Mouse (Mus musculus): ENCODE data around the gene Dph7.
"Not testable (repeated sequence)": the region's sequence is repeated elsewhere in the genome, so short reads cannot be mapped to it uniquely, and the experiment has no call there.

The Dph7 gene

DNA sequence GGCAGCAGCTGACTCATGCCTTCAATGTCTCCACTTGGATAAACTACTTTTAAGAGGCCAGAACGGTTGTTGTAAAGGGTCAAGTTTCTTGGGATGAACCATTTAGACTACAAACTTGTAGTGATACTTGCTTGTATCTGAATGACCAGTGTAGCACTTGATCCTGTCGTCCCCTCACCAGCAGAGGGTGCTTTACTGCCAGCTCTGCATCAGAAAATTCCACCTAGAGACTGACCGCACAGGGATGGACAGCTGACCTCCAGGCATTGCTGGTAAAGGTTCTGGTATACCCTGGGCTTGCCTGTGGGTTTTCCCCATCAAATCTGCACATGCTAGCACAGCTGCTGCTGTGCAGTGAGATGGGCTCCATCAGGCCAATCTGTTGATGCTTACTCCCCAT is 1.3 kb upstream of the Dph7 start:
- peak; percentile 52 to 83 for DNase-seq (ENCODE audit: inconsistent age in 2 of 2, low spot score in 1 of 2)

DNA sequence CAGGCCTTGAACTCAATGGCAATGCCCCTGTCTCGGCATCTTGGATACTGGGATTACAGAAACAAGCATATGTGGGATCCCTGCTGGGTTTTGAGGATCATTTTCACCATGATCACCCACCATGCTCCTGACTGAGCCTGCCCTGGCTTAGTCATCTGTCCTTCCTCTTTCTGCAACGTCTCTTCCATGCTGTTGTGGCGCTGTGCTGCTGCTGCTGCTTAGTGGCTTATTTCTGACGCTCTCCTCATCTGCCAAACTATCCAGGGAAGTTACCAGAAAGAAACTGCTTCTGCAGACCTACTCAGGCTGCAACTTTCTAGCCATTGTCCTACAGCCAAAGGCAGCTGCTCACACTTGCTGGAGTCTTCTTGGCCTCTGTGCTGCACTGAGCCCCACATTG is 8.2 kb downstream of the Dph7 start:
- no peak for DNase-seq (ENCODE audit: inconsistent age in 2 of 2, low spot score in 1 of 2)

DNA sequence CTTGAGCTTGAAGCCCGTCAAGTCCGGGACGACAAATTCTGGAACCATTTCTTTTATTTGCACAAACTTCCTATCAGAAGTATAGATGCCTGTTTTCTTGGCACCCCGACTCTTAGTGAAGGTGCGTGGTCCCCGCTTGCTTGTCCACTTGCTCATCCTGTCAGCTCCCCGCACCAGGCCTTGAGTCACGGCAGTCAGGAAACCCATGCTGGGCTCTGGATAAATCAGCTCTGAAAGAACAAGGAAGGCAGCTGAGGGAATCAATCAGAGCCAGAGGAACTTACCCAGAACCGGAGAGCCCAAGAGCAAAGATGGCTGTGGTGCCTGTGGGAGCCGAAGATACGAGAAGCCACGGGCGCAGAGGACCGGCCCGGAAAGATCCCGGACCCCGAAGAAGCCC is 12.3 kb downstream of the Dph7 start:
- DNase-seq (ENCODE audit: inconsistent age in 2 of 2, low spot score in 1 of 2): not testable (repeated sequence)

DNA sequence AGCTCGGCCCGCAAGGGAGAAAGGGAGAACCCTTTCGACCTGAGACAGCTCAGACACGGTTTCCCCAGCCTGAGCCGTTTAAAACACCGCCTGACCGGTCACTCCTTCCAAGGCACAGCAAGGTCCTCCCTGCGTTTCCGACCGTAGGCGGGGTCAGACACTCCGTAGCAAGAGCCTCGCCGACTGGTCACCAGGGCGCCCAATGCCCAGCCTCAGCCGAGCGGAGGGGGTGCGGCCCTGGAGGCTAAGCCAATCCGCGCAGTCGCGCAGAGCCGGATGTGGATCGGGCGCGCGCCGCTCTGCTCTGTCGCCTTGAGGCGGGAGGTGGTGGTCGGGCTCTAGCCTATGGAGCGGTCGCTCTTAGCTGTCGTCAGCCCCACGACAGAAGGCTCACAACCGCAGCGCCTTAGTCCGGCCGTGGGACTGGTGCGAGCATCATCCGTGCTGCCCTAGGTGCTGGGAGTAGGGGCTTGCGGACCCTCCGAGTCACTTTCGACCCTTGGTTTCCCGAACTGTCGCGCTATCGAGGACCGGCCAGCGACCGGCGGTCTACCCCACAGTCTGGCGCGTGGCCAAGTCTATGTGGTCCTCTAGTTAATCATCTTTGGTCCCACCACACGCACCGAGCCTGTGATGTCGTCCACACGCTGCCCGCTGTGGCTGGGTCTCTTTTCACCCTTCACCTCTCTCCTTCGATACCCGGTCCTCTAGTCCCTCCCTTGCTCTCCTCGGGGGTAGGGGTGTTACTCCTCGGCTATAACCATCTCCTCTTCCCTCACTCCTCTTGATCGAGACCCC is 12.9 kb downstream of the Dph7 start, which contains the start of gene Mrpl41:
Gene Mrpl41 (minus strand): TSS at position 193 of the 798 bp plus-strand sequence.
- peak; percentile 98 for DNase-seq (ENCODE audit: inconsistent age in 2 of 2, low spot score in 1 of 2)

DNA sequence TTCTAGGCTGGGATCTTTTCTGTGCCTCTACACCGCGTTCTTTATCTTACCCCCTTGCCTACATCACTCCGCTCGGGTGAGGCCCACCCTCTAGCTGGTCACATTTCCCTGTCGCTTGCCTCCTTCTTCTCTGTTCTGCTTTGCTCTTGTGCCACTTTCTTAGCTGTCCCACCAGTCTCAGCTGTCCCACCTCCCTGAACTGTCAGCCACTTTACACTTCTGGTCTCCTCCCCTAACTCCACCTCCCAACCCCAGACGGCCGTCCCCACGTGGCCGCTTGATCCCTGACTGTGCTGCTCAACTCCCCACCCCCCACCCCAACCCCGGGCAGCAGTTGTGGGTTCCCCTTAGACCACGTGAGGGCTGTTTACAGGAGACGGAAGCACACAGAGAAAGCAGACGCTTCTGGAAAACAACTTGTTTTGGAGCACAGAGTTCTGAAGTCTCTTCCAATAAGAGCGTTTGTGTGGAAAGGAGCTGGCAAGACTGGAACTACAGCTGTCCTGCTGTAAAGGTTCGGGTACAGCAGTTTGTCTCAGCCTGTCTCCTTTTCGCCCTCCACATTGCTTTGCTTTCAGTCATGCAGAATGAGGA is 13.6 kb downstream of the Dph7 start, which contains the start of gene Pnpla7:
Gene Pnpla7 (plus strand): TSS at position 330 of the 594 bp plus-strand sequence.
- DNase-seq (ENCODE audit: inconsistent age in 2 of 2, low spot score in 1 of 2): peak; percentile 89 to 95

DNA sequence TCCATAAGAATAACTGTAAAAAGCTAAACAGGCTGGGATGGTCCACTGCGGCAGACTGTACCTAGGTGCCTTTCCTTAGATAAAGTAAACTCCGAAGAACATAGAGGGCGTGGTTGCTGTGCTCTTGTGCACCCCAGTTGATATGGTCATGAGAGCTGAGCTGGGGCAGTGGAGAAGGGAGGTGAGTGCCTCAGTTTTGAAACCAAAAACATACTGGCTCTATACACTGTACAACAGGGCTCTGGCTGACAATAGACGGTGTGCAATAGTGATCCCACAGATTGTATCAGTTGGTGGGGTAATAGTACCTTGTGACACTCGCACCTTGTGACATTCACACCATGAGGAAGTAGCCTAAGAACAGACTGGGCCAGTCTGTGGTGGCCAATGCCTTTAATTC is 14.8 kb downstream of the Dph7 start:
- no peak for DNase-seq (ENCODE audit: inconsistent age in 2 of 2, low spot score in 1 of 2)

DNA sequence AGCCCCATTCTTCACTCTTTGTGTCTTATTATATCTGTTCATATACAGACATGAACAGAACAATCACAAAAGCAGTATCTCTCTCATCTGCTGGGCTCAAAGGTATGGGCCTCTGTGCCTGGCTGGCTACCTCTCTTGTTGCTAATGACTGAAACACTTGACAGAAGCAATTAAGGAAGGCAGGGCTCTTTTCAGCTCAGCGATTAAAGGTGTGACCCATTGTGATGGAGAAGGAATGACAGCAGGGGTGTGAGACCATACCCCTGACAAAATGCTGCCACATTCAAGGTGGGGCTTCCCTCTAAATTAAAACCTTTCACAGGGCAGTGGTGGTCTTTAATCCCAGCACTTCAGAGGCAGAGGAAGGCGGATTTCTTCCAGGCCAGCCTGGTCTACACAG is 25.6 kb downstream of the Dph7 start:
- no peak for DNase-seq (ENCODE audit: inconsistent age in 2 of 2, low spot score in 1 of 2)

DNA sequence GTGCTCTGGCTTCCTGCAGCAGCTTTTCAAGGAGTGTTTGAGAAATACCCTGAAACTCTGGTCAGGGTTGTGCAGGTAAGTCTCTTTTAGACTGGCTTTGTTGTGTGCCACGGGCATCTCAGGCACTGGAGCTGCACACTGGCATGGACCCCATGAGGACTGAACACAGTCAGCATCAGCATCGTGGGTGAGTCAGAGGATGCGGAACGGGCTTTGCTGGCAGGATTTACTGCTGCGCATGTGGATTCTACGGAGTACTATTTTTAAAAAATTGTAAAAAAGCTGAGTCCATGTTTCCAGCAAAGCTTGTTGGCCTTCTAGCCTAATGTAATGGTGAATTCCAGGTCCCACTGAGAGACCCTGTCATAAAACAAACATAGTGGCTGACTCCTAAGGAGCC is 33.1 kb downstream of the Dph7 start:
- DNase-seq (ENCODE audit: inconsistent age in 2 of 2, low spot score in 1 of 2): peak; percentile 64 to 75

DNA sequence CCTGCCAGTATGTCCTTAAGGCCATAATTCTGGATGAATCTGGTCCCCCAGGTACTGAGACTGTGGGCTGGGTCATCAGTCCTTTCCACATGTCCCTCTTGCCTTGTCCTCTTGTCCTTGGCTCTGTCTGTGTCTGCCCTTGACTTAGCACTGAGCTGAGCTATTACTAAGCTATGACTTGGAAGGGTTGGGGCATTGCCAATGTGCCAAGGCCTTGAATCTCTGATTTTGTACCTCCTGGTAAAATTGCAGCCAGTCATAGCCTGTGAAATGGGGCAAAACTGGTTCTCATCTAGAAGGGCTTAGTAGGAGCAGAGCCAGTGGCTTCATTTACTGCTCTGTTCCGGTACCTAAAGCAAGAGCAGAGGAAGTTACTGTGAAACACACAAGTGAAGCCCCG is 34.3 kb downstream of the Dph7 start:
- DNase-seq (ENCODE audit: inconsistent age in 2 of 2, low spot score in 1 of 2): peak; percentile 92 to 95

DNA sequence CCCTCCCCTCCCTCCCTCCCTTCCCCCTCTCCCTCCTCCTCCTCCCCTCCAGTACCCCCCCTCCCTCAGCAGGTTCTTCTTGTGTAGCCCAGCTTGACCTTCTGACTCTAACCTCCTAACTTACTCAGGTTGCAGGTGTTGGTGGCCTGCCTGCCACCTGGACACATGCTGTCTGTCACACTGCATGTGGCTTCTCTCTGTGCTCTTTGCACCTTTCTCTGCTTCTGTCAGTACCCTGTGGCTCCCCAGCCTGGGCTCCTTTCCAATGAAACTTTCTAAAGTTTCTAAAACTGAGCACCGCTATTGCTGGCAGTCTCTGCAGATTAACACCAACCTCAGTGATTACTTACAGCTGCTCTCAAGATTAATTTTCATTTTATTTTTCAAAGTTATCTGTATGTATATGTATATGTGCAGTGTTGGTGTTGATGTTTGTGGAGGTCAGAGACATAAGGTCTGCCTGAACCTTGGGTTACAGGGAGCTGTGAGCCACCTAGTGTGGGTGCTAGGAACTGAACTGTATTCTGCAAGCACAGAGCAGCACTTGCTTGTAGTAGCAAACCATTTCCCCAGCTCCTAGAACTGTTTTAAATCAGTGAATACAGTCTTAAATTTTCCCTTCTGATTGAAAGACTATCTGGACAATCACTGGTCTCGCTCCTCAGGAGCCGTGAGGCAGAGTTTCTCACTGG is 38.5 kb downstream of the Dph7 start:
- DNase-seq (ENCODE audit: inconsistent age in 2 of 2, low spot score in 1 of 2): peak; percentile 49 to 81

DNA sequence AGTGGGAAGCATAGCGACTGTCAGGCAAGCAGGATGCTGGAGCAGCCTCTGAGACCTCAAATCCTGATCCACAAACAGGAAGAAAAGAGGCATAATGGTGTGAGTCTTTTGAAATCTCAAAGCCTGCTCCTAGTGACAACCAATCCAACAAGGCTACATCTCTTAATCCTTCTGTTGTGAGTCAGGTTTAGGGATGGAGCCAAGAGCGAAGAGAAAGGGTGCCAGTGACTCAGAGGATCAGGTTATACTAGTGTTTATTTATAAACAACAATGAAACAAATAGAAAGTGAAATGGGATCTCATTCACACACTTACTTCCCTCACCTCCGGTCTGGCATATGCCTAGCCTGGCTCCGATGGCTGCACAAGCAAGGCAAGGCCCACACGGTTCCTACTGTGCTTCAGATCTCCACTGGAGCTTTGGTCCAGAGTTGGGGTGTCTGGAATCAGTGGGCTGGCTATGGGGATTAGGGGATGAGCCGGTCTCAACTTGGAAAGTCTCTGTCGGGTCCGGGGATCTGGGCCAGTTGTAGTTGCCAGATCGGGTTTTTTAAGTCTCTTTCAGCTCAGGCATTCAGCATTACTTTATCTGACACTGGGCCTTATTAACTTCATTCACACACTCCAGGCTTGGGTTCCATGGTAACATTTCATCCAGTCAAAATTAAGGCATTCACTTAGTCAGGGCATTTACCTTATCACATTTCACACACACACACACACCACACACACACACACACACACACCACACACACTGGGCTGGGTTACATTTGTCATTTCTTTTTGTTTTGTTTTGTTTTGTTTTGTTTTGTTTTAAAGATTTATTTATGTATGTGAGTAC is 42.0 kb downstream of the Dph7 start:
- DNase-seq (ENCODE audit: inconsistent age in 2 of 2, low spot score in 1 of 2): no peak

DNA sequence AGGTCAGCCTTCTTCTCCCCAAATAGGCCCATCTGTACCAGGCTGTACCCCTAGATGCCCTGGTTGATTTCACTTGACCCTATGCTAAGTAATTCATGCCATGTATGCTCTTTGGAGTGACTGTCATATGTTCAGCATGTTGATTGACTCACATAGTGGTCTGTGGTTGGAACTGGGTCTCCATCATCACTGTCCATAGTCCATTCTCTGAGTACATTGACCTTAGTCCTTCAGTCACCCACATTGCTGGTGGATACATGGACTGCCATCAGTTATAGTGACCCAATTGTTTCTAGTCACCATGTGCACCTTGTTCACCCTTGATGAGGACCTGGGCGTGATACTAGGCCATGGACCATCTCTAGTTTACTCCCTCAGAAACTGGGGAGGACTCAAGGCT is 44.6 kb downstream of the Dph7 start:
- no peak for DNase-seq (ENCODE audit: inconsistent age in 2 of 2, low spot score in 1 of 2)

DNA sequence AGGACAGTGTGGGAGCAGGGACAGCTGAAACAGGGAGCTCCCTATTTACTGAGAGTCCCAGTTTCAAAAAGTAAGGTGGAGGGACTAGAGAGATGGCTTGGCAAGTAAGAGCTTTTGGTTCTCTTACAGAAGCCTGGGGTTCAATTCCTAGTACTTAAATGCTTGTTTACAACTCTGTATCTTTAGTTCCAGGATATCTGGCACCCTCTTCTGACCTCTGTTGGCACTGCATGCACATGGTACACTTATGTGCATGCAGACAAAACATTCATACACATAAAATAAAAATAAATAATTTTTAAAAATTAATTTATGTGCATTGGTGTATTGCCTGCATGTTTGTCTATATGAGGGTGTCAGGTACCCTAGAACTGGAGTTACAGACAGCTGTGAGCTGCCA is 46.0 kb downstream of the Dph7 start:
- no peak for DNase-seq (ENCODE audit: inconsistent age in 2 of 2, low spot score in 1 of 2)
